Mouse (Mus musculus) NIH3T3 (cell line): ENCODE data around the gene Nccrp1.

ENCODE experiments used
- DNase-seq: peaks from one replicate; pipeline ENCODE4 v3.0.0-alpha.2; 2012; ENCODE audit warnings: low read depth

Gene Nccrp1

GRCm38 (mm10) chr7:28547154-28547553, at the start of gene Nccrp1:
TSS of gene Nccrp1 (minus strand) at chr7:28547254.
- DNase-seq: no peak

- peak; percentile 24 for DNase-seq
These were observed 48.8 kb upstream of the Nccrp1 start for GRCm38 (mm10) chr7:28595751-28596435.

- no peak for DNase-seq
These were observed 46.4 kb upstream of the Nccrp1 start for GRCm38 (mm10) chr7:28593206-28594111.

- DNase-seq: no peak
These were observed 44.8 kb upstream of the Nccrp1 start for GRCm38 (mm10) chr7:28591862-28592261.

GRCm38 (mm10) chr7:28587644-28588043, 40.6 kb upstream of the Nccrp1 start:
- DNase-seq: peak; percentile 25

DNA sequence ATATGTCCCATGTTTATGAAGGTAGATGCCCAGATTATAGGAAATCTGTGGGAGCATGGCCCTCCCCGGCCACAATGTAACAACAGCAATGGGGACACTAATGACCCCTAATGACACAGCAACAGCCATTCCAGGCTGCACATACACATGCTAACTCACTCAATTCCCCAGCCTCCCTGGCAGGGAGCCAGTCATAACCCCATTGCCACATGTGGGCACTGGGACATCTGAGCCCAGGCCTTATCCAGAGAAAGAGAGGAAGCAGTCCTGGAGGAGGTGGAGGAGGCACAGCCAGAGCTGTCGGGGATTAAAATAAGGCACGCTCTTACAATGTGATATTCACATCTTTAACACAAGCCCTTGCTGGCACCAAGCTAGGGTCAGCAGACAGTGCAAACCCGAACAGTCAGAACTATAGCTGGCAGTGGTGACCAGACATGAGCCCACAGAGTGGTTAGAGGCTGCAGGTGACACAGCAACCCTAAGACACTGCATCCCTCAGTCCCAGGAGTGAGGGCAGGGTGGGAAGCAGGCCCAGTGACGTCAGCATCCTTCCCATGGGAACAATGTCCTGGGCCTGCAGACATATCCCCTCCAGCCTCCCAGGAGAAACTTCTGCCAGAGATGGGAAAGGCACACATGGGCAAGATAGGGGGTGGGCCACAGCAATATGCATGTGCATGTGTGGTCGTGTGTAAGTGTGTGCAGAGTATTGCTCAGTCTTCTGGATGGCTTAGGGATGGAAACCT, 39.8 kb upstream of the Nccrp1 start:
- peak; percentile 62 for DNase-seq

DNA sequence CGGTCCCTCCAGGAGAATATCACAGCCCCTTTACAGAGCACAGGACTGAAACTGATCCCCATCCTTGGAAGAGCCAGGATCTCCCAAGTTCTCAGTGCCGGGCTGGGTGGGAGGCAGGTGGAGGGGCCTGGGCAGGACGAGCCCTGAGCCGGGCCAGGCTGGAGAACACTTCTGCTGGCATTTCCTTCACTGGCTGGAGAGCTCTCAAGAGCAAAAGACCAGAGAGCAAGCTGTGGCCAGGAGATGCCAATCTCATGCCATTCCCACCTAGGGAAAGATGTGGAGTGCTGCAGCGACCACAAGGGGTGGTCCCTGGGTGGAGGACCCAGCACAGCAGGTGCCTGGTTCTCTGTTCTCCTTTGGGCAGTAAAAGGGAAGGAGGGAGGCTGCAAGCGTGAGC, 37.9 kb upstream of the Nccrp1 start:
- no peak for DNase-seq

GRCm38 (mm10) chr7:28584468-28584867, 37.4 kb upstream of the Nccrp1 start:
- DNase-seq: no peak

DNA sequence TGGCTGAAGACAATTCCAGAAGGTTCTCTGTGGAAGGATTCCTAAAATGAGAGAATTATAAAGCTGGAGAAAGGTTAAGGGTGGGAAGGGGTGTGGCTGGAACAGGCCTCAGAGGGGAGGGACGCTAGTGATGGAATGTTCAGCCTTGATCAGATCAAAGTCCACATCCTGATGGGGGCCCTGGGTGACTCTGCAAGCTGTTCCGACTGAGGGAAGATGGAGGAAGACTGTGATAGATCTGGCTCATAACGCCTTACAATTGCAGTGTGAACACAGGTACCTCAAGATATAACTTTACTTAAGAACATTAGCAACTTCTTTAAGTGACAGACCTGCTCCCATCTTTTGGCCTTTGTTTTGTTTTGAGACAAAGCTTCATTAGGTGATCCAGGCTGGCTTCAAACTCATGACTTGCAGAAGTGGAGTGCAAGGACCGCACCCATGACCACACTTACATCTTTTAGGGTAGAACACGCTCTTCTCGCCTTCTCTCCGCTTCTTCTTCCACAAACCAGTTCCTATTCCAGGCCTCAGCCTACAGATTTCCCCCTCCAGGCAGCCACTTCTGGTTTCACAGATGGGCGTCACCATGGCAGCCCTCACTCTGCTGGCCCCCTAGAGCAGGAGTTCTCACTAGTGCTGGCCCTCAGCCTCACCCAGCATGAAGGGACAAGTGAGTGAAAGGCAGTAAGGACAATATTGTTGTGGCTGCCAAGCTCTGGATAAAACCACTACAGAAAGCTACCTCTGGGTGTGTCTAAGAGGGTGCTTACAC, 36.7 kb upstream of the Nccrp1 start:
- DNase-seq: no peak

GRCm38 (mm10) chr7:28582841-28583240, 35.8 kb upstream of the Nccrp1 start:
- no peak for DNase-seq

GRCm38 (mm10) chr7:28581721-28582120, 34.7 kb upstream of the Nccrp1 start:
- no peak for DNase-seq

DNA sequence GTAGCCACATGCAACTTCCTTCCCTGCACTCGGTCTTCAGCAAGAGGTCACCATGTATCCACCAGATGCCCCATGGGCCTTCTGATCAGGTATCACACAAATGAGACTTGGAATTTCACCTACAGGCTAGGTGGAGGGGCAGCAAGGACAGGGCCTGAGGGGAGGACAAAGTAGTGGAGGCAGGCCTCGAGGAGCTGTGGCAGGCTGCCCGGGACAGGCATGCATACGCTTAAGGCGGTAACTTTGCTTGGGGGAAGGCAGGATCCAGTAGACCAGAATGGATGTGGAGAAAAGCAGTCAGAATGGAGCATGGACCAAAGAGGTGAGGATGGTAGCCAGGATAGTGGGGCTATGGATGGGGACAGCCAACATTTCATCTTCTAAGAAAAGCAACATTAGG, 32.8 kb upstream of the Nccrp1 start:
- DNase-seq: no peak

DNA sequence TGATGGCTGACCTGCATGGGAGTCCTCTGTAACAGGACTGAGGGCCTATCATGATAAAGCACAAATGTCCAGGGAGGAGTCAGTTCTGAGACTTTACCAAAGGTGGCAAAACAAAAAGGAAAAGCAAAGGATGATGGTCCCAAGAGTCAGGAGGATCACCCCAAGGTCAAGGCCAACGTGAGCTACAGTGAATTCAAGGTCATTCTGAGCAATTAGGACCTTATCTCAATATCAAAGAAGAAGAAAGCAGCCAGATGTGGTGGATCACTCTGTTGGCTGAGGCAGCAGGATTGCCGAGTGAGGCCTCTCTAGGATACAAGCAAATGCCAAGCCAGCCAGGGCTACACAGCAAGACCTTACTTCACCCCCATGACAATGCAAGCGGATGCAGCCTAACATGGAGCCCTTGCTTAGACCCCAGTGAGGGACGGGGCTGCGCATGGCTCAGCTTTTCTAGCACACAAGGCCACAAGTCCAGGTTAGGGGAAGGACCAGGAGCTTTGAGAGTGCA, 31.5 kb upstream of the Nccrp1 start:
- DNase-seq: no peak

DNA sequence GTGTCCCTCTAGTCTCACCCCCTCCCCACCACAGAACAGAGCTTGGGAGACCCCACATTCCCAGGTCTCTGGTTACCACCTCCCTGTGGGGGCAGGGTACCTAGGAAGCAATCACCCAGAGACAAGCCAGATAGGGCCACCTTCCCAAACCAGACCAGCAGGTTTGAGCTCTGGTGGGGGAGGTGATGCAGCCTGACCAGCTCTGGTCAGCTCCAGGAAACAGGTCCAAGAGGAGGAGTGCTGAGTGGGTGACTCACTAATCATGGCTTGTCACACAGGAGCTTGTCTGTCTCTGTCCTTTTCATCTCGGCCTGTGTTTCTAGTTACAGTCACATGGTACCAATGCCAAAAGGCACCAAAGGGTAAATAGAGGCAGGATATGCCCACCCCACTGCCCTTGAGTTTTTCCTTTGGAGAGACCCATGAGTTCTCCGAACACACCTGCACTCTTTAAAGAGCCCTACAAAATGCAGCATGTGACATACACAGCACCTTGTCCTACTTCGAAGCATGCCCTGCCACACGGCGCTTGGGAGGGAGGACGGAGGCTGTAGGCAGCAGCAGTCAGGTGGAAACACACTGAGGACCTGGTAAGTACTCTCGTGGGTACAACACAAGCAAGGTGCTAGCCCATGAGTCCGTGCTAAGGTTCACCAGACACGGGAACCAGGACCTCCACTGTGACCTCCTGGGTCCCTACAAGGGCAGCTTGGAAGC, 30.9 kb upstream of the Nccrp1 start:
- peak; percentile 50 for DNase-seq

DNA sequence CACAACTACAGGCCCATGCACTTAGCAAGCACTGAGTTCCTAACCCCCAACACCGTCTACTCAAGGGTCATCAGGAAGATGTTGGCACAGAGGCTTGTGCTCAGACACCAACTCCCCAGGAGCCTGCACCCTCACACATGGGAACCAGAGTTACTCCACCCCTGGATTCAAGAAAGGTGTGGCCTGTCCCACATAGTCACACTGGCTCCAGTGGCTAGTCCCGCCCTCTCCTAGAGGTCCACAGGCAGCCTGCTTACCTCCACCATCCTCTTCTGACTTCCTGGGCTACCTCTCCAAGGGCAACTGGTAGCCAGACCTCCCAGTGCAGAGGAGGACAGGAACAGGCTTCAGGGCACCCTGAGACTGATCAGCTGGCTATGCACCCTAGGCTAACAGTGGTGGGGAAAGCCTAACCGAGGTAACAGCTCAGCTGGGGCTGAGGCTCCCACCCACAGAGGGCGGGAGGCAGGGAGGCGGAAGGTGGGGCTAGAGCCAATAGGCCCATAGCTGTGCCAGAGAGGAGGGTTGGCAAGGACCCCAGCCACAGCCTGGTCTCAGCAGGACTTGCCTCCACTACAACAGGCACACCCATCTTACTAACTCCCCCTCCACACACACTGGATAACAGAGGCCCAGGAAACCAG, 29.3 kb upstream of the Nccrp1 start:
- peak; percentile 90 for DNase-seq

DNA sequence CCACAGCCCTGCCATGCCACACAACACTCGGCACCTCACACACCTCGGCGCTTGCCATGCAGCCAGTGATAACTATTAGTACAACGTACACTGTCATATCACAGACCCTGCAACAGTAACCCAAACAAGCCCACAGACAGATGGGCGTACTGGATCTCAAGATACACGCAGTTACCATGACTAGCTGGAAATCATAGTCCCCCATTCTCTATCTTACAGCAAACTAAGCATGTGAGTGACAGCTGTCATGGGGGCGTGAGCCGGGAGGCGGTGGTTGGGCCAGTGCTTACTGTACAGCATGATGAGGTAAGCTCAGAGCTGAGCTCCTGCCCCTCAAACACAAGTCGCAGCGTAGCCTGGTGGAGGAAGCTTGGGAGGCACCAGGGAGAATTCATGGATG, 28.5 kb upstream of the Nccrp1 start:
- DNase-seq: no peak

DNA sequence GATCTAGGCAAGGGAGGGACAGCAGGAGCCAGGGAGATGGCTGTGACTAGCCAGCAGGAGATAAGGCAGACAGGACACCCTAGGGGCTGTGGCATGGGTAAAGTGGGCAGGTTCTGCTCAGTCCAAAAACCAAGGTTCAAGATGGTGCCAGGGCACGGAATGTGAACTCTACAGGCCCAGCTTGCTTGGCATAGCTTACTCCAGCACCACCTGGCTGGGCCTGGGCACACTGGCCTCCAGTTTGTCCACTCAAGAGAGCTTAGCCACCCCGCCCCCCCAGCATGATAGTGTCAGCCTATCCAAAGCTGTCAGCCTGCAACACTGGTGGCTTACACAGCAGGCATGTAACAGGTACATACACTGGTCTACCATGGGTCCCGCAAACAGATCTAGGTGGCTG, 26.2 kb upstream of the Nccrp1 start:
- no peak for DNase-seq

DNA sequence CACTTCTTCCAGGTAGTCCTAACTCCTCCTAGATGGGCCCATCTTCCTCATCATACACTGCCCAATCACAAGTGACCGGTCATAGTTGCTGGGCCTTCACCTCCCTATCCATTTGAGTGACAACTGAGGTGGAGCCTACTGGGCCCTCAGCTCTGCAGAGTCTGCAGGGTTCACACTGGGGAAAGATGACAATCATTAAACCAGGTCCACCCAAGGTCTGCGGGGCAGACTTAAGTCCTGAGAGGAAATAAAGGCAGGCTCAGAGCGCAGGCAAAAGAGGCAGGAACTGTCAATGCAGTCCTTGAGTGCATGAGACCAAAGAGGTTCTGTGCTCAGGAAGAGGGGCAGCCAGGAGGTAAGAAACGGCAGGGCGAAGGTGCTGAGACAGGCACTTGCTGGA, 25.6 kb upstream of the Nccrp1 start:
- DNase-seq: no peak

DNA sequence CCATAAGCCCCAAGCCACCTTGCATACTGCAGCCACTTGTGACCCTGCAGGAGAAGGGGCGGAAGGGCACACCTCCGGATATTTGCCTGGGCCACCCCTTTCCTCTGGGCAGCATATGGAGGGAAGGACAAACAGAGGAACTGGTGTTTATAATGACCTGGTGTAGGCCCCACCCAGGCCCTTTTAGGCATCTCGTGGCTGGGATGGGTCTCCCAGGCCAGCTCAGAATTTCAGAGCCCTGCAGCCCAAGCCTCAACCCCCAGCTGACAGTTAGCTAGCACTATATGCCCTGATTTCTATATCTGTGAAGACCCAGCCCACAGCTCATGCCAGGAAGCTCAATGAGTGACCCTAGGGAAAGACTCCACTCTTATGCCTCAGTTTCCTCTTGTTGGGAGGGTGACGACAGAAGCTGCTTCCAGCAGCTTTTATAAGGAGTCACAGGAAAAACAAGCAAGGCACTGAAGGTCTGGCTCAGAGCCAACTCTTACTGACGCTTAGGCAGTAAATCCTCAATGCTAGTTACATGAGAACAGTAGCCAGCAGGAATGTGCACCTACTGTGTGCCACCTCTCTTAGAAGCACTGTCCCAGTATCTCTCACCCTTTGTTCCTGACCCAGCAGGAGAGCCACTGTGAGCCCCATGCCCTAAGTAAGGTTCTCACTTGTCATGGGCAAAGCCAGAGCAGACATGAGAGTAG, 24.1 kb upstream of the Nccrp1 start:
- DNase-seq: peak; percentile 38
